Mouse (Mus musculus) olfactory bulb, adult 2 months (tissue): Measurements from ENCODE around the gene Dact2.

Experiments
- CTCF ChIP-seq: fragments of 200-500 bp; IDR thresholded peaks from 2 replicates; pipeline ENCODE4 v1.5.1; 2012; ENCODE audit warnings: low read depth, mild to moderate bottlenecking, low read length, moderate library complexity; ENCODE audit not compliant: insufficient read depth
- POLR2A ChIP-seq: fragments of 200-500 bp; IDR thresholded peaks from 2 replicates; pipeline ENCODE4 v1.6.1; 2012; ENCODE audit warnings: mild to moderate bottlenecking, low read depth, low read length, moderate library complexity; ENCODE audit not compliant: insufficient read depth

DNA sequence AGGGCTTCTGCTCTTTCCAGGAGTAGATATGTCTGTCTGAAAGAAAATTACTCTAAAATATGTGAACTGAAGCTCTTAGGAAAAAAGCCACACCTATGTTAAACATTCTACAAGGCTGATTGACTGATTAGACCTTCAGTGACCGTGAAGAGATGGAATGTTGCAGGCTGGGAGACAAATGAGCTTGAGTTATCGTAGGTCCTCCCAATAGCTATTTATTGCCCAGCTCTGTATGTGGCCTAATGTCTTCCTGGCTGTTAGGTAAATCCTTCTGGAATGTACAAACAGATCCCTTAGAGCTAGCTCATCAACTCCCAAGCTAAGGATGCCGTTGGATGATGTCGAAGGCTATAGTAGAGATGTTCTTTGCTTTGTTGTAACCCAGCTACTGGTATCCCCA, 11.7 kb downstream of the Dact2 start:
- no peak for TF ChIP-seq POLR2A
- TF ChIP-seq CTCF: no peak
